Mouse (Mus musculus): ENCODE results near the gene Avil. TPM values are rescaled to one million over a fixed set of nuclear protein-coding genes. Genes with fewer than 3 reads are reported as not detected.

The Avil gene
- not detected in 2 replicates for polyA plus RNA-seq (2012; ENCODE audit: insufficient read depth, insufficient read length, low replicate concordance, missing spikeins)

DNA sequence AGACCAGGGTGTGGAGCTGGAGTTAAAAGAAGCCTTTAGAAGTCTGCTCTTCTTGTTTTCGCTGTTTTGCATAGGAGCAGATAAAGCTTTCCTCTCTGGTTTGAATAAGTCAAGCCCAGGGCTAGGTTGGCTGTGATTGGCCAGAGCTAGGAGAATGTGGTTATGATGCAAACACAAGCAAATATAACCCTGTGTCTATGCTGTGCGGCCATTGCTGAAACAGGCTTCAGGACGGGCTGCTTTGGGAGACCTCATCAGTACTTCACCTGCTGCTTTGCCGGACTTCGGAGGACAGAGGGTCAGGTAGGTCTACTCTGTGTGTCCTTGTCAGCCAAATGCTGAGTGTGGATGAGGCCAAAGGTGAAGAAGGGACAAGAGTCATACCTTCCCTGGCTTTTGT lies at the start of gene Avil:
Avil (plus strand) TSS at position 181 of the 400 bp plus-strand sequence.
- H3K4me3 ChIP-seq (ENCODE audit: insufficient read depth, low read depth, low read length), result no peak within 1 kb of the TSS
- no peak within 1 kb of the TSS for H3K27ac ChIP-seq (ENCODE audit: insufficient read depth, low read depth, low read length)
- TF ChIP-seq POLR2A (IDR thresholded peaks at IDR 0.05; ENCODE audit: insufficient read depth, low read depth, low read length) (no peak), CTCF (IDR thresholded peaks at IDR 0.05; ENCODE audit: insufficient read depth, low read depth, low read length) (no peak)
- WGBS, result 84% methylated on average over 5 of the region's 5 CpGs
- H3K4me1 ChIP-seq (ENCODE audit: control insufficient read depth, insufficient read depth, low read length), result no peaks in the 10 kb centered on the region

DNA sequence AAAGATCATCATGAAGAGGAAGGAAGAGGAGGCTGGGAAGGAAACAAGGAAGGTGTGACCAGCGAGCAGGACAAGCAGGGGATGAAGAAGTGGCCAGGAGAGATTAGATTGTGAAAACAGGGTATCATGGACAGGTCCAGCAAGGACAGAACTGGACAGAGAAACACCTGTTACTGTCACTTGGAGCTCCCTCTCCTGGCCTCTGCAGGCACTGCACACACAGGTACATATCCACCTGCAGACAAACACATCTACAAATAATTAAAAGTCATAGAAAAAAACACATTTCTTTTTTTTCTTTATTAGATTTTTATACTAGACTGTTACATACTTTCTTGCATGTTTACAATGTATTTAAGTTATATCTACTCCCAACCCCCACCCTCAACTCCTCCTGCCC lies 48.1 kb upstream of the Avil start:
- whole genome bisulfite sequencing, result 96% methylated on average over 1 of the region's 1 CpGs
- Histone ChIP-seq H3K4me1 (ENCODE audit: control insufficient read depth, insufficient read depth, low read length) (peaks cover 39% of the 10 kb centered on the region), H3K27ac (ENCODE audit: insufficient read depth, low read depth, low read length) (no peak overlapping the region), H3K4me3 (ENCODE audit: insufficient read depth, low read depth, low read length) (no peak overlapping the region)
- TF ChIP-seq POLR2A (IDR thresholded peaks at IDR 0.05; ENCODE audit: insufficient read depth, low read depth, low read length) (no peak), CTCF (IDR thresholded peaks at IDR 0.05; ENCODE audit: insufficient read depth, low read depth, low read length) (no peak)

DNA sequence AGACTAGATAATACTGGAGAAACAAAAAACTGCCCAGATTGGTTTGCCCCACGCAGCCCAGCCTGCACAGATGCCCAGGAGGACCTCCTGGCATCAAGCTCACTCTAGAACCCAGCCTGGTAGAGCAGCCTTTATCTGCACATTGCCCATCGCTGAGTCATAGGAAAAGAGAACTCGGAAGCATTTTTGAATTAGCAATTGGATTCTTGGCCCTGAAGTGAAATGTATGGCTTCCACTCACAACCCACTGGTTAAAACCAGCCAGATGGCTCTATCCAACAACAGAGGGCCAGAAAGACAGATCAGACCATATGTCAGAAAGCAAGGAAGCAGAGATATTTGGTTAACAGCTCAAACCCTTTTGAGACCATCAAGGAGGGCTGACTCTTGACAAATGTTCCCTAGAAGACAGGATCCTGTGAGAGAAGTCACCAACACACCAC lies 47.5 kb upstream of the Avil start:
- no peak for TF ChIP-seq POLR2A (IDR thresholded peaks at IDR 0.05; ENCODE audit: insufficient read depth, low read depth, low read length)
- Histone ChIP-seq H3K4me3 (ENCODE audit: insufficient read depth, low read depth, low read length) (no peak overlapping the region), H3K4me1 (ENCODE audit: control insufficient read depth, insufficient read depth, low read length) (peaks cover 45% of the 10 kb centered on the region), H3K27ac (ENCODE audit: insufficient read depth, low read depth, low read length) (peak overlapping the region; percentile 57; the same call in 1 of the 2 replicates)
- WGBS, result 48% methylated on average over 3 of the region's 3 CpGs

DNA sequence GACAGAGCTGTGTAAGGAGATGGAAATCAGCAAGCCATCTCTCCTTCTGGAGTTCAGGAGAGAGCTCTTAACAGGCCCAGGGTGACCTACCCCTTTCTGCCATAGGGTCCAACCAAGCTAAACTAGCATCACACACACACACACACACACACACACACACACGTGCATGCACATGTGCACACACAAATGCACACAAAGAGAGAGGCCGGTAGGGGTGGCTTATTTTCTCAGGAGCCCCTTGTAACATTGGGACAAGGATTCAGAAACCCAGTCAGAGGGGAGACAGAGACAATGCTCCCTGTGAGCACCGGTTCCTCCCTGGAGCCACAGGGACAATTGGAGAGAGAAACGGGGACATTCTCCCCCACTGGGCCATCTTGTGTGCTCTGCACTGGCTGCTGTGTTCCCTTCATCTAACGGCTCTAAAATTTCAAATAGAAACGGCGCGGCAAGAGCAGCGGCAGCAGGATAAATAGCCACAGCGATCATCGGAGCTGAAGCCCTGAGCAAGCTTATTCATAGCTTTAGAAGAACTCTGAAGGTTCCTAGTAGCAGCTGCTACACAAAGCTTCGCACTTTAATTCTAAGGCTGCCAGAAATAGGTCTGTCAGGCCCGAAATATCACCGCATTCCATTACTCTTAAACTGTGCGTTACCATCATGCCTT lies 43.7 kb upstream of the Avil start:
- WGBS, result 8% methylated on average over 15 of the region's 15 CpGs
- no peak for TF ChIP-seq CTCF (IDR thresholded peaks at IDR 0.05; ENCODE audit: insufficient read depth, low read depth, low read length)
- no peak for TF ChIP-seq POLR2A (IDR thresholded peaks at IDR 0.05; ENCODE audit: insufficient read depth, low read depth, low read length)
- Histone ChIP-seq H3K4me1 (ENCODE audit: control insufficient read depth, insufficient read depth, low read length) (peaks cover 48% of the 10 kb centered on the region), H3K27ac (ENCODE audit: insufficient read depth, low read depth, low read length) (peak overlapping the region; percentile 97), H3K4me3 (ENCODE audit: insufficient read depth, low read depth, low read length) (no peak overlapping the region)

DNA sequence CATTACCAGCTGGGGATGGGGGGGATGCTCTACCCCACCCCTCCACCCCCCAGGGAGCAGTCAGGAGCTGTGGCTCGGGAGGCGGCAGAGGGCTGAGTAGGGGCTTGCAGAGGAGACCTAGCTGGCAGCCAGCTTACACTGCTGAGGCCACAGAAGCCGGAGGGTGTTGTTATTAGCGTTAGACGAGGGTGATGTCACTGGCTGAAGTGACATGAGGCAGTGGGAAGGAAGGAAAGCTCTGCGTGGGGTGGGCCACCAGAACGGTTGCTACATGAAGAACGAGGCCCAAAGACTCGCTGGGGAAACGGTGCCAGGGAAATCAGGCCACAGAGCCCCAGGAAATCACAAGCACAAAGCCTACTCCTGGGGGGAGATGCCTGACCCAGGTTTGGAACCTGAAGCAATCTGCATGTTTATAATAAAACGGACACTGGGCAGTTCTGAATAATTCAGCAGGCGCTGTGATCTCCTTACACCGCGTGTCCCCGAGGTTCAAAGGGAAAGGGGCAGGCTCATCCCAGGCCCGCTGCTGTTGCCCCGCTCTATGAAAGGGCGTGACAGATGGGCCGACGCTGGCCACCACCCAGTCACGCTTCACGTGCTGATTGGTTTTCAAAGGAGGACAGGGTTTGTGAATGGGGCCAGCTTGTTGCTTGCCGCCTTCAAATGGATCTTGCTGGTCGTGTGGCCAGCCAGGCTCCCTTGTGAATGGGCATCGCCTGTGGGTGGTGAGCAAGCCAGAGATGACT lies 43.0 kb upstream of the Avil start:
- no peak for TF ChIP-seq POLR2A (IDR thresholded peaks at IDR 0.05; ENCODE audit: insufficient read depth, low read depth, low read length)
- TF ChIP-seq CTCF (IDR thresholded peaks at IDR 0.05; ENCODE audit: insufficient read depth, low read depth, low read length), result no peak
- peaks cover 56% of the 10 kb centered on the region for H3K4me1 ChIP-seq (ENCODE audit: control insufficient read depth, insufficient read depth, low read length)
- no peak overlapping the region for H3K4me3 ChIP-seq (ENCODE audit: insufficient read depth, low read depth, low read length)
- 3% methylated on average over 25 of the region's 25 CpGs for WGBS
- peak overlapping the region; percentile 97 for H3K27ac ChIP-seq (ENCODE audit: insufficient read depth, low read depth, low read length)

DNA sequence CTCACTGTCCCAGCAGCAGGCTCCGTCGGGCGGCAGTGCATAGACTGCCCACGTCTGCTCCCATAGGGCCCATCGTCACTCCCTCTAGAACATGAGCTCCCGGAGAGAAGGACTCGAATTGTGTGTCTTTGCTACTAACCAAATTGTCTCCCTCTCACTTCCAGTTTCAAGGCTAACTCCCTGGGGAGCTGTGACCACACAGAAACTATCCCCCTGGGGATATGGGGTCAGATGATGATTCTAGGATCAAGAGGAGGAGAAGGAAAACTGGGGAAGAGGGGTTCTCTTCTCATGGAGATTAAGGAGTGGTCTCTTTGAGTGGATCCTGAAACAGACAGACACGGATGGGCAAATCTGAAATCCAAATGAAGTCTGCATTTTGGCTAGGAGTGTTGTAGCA lies 40.0 kb upstream of the Avil start:
- H3K4me3 ChIP-seq (ENCODE audit: insufficient read depth, low read depth, low read length), result no peak overlapping the region
- H3K27ac ChIP-seq (ENCODE audit: insufficient read depth, low read depth, low read length), result no peak overlapping the region
- 84% methylated on average over 8 of the region's 8 CpGs for WGBS
- H3K4me1 ChIP-seq (ENCODE audit: control insufficient read depth, insufficient read depth, low read length), result peaks cover 59% of the 10 kb centered on the region
- TF ChIP-seq CTCF (IDR thresholded peaks at IDR 0.05; ENCODE audit: insufficient read depth, low read depth, low read length) (no peak), POLR2A (IDR thresholded peaks at IDR 0.05; ENCODE audit: insufficient read depth, low read depth, low read length) (no peak)

DNA sequence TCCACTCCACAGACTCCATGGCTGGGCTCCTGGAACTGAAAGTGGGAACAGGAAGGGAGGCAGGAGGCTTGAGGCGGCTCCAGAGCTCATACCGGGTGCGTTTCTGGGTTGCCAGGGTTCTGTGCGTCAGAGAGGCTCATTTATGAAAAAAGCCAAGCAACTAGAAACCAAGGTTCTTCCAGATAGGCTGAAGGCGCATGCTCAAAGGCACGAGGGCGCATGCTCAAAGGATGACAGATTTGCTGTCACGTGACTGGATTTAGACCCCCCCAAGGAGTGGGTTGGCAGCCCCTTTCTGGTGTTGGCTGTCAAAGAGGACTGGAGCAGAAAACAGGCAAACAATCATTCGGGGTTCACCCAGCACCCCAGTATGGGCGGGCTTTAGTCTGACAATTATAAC lies 38.8 kb upstream of the Avil start:
- no peak overlapping the region for H3K4me3 ChIP-seq (ENCODE audit: insufficient read depth, low read depth, low read length)
- WGBS, result 40% methylated on average over 10 of the region's 10 CpGs
- H3K27ac ChIP-seq (ENCODE audit: insufficient read depth, low read depth, low read length), result no peak overlapping the region
- H3K4me1 ChIP-seq (ENCODE audit: control insufficient read depth, insufficient read depth, low read length), result peaks cover 47% of the 10 kb centered on the region
- TF ChIP-seq CTCF (IDR thresholded peaks at IDR 0.05; ENCODE audit: insufficient read depth, low read depth, low read length) (no peak), POLR2A (IDR thresholded peaks at IDR 0.05; ENCODE audit: insufficient read depth, low read depth, low read length) (no peak)

DNA sequence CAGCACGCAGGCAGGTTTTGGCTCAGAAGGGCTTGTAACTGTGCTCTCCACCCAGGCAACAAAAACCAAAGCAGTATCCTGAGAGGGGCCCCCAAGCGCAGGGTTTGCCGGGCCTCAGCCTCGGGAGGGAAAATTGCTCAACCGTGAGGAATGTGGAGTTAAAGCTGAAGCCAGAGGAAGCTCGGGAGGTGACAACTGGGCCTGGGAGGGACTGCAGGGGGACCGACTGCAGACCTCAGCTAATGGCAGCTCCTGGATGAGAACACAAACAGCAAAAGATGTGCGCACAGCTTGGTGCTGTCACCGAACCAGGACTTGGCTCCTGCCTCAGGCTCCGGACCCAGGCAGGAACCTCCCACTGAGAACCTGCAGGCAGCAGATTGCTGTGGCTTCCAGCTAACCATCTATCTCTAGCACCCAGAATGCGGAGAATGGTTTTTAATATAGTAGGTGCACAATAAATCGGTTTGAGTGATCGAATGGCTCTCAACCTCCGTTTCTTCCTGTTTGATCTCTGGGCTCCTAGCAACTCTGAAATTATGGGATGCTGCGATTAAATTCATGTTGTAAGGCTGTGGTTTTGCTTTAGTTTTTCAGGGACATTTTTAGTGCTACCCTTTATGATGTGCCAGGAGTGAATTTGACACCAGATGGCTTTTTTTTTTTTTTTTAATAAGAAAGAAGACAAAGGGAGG lies 38.1 kb upstream of the Avil start:
- Histone ChIP-seq H3K4me3 (ENCODE audit: insufficient read depth, low read depth, low read length) (no peak overlapping the region), H3K27ac (ENCODE audit: insufficient read depth, low read depth, low read length) (peak overlapping the region; percentile 41), H3K4me1 (ENCODE audit: control insufficient read depth, insufficient read depth, low read length) (peaks cover 42% of the 10 kb centered on the region)
- TF ChIP-seq POLR2A (IDR thresholded peaks at IDR 0.05; ENCODE audit: insufficient read depth, low read depth, low read length) (no peak), CTCF (IDR thresholded peaks at IDR 0.05; ENCODE audit: insufficient read depth, low read depth, low read length) (no peak)
- WGBS, result 21% methylated on average over 15 of the region's 15 CpGs

DNA sequence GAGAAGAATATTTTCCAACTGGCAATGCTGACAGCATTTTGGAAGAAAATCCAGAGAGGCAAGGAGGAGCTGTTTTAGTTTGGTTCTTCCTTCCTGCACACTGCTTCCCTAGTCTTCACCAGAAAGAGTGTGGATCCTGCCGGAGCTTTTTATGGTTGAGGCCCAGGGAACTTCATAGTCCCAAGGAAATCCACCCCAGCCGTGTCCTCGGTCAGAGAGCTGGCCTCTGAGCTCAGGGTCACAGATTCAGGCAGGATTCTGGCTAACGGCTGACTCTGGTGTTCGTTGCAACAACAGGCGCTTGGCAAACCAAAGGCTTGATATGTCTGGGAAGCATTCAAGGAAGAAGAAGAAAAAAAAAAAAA lies 37.6 kb upstream of the Avil start:
- peak overlapping the region; percentile 58; the same call in 1 of the 2 replicates for H3K27ac ChIP-seq (ENCODE audit: insufficient read depth, low read depth, low read length)
- WGBS, result 35% methylated on average over 6 of the region's 6 CpGs
- H3K4me3 ChIP-seq (ENCODE audit: insufficient read depth, low read depth, low read length), result no peak overlapping the region
- no peak for TF ChIP-seq CTCF (IDR thresholded peaks at IDR 0.05; ENCODE audit: insufficient read depth, low read depth, low read length)
- no peak for TF ChIP-seq POLR2A (IDR thresholded peaks at IDR 0.05; ENCODE audit: insufficient read depth, low read depth, low read length)
- H3K4me1 ChIP-seq (ENCODE audit: control insufficient read depth, insufficient read depth, low read length), result peaks cover 37% of the 10 kb centered on the region

Data from olfactory bulb, adult 2 months (tissue).